Mouse (Mus musculus) liver, adult 2 months (tissue): ENCODE data around the gene Mgat4e.

ENCODE experiments used
- CTCF ChIP-seq: fragments of 200-500 bp; IDR thresholded peaks from 2 replicates; pipeline ENCODE4 v1.5.1; 2011; ENCODE audit warnings: low read depth, low read length, control low read depth
- POLR2A ChIP-seq: fragments of 200-500 bp; IDR thresholded peaks from 2 replicates; pipeline ENCODE4 v1.6.1; 2011; ENCODE audit warnings: low read length, control low read depth; ENCODE audit not compliant: insufficient read depth; ENCODE audit errors: extremely low read depth

DNA sequence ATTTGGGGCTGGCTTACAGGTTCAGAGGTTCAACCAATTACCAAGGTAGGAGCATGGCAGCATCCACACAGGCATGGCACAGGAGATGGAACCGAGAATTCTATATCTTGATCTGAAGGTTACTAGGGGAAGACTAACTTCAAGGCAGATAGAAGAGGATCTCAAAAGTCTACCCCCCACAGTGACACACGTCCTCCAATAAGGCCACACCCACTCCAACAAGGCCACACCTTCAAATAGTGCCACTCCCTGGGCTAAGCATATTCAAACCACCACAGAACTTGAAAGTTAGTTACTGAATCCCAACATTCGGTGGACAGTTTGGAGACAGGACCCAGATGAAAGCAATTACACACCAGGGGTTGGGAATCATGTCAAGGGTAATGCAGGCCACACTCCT is 14.0 kb downstream of the Mgat4e start:
- no peak for TF ChIP-seq CTCF
- no peak for TF ChIP-seq POLR2A
